Mouse (Mus musculus): ENCODE measurements around the gene Auts2.

The Auts2 gene

GRCm38 (mm10) chr5:131654206-131654605, 888.9 kb downstream of the Auts2 start:
- DNase-seq (ENCODE audit: low spot score): no peak

GRCm38 (mm10) chr5:131650381-131650891, 892.7 kb downstream of the Auts2 start:
- DNase-seq (ENCODE audit: low spot score): no peak

DNA sequence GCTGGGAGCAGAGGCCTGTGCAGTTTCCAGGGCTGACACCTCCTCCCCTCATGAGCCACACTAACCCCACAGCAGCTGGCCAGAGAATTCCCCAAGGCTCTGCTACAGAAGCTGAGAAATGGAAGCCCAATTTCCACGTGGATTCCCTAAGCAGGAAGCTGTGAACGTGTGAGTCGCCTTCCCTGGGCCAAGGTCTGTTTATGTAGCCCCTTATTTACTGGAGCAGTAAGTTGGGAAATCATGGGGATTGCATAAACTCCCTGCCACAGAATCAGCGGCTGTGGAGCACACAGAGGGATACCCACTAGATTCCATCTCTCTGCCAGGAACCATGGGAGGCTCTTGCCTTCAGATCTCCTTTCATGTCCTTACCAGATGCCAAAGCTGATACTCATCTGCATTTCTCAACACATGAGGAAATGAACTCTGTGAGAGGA, 895.4 kb downstream of the Auts2 start:
- no peak for DNase-seq (ENCODE audit: low spot score)

- DNase-seq (ENCODE audit: low spot score): no peak
Measured at GRCm38 (mm10) chr5:131647104-131647682, 896.0 kb downstream of the Auts2 start.

GRCm38 (mm10) chr5:131646192-131646775, 896.9 kb downstream of the Auts2 start:
- DNase-seq (ENCODE audit: low spot score): no peak

DNA sequence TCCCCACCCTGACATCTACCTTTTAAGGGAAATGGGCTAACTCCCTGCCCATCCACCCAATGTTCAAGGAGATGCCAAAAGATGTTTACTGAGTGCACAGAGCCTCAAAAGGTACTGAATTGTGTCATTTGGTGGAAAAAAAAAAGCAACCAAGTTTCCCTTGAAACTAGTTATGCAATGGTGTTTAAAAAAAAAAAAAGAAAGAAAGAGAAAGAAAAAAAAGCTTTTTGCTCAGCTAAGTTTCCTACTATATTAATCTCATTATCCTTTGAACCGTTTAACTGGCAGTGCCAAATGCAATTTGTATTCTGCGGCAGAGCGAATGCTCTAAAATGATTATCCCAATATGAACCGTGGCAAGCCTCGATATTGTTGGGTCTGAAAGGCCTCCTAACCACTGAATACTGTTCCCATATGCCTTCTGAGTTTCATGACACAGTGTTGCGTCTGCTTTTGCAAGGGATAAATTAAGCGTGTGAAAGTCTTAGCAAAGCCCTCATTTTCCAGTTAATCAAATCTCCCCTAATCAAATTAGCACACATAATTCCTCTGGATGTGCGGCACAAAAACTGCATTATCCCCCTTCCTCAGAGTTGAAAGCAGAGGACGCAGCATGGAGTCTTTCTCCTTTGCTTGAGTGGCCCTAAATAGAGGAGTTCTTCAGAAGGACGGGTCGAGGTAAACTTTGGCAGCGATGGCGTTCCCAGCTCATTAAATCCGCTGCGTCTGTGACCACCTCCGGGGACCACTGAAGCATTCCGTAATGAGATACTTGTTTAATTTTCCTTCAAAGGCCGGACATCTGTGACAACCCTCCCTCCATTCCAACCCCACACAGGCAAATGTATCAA, 897.6 kb downstream of the Auts2 start:
- no peak for DNase-seq (ENCODE audit: low spot score)

DNA sequence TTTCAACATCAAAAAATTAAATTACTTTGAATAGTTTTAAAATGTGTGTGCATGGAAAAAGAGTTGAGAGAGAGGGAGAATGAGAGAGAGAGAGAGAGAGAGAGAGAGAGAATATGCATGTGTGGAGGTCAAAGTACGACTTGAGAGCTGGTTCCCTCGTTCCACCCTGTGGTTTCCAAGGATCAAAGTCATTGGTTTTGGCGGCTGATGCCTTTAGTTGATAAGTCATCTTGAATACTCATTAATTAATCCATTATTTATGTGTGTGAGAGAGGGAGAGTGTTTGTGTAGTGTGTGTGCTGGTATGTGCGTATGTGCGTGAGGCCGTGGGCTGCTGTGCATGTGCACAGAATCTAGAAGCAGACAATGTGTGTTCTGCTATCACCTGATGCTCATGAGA, 898.8 kb downstream of the Auts2 start:
- DNase-seq (ENCODE audit: low spot score): no peak

- no peak for DNase-seq (ENCODE audit: low spot score)
Measured at GRCm38 (mm10) chr5:131643176-131644174, 899.7 kb downstream of the Auts2 start.

- DNase-seq (ENCODE audit: low spot score): no peak
Measured at GRCm38 (mm10) chr5:131642752-131643151, 900.4 kb downstream of the Auts2 start.

DNA sequence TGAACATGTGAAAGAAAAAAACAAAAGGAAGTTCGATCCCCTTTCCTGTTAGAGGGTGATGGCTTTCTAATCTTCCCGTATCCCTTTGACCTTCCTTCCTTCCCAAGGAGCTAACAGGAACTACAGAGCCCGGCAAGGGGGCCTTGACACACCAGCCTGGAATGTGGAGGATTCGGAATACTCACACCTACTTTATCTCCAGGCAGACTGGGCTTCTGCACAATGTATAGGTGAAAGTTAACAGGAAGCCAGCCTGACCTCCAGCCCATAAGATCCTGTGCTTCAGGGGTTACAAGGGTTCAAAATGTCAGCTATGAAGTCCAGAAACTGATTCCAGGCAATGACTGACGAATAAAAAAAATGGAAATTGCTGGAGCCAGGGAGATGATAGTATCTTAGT, 906.7 kb downstream of the Auts2 start:
- no peak for DNase-seq (ENCODE audit: low spot score)

- DNase-seq (ENCODE audit: low spot score): no peak
Measured at GRCm38 (mm10) chr5:131634731-131635130, 908.4 kb downstream of the Auts2 start.

DNA sequence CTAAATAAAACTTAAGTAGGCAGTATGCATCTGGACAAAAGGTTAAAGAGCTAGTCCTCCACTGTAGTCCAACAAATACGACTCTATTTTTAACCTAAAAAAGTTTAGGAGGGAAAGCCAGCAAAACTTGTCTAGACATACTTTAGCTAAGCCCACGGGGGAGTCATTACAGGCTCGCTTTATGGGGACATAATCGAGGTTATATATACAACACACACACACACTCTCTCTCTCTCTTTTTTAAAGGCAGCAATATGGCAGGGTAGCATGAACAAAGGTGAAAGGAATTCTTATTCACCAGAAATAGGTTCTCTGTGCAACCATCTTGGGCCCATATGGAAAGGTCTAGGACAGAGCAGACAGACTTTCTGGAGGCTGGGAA, 911.2 kb downstream of the Auts2 start:
- no peak for DNase-seq (ENCODE audit: low spot score)

DNA sequence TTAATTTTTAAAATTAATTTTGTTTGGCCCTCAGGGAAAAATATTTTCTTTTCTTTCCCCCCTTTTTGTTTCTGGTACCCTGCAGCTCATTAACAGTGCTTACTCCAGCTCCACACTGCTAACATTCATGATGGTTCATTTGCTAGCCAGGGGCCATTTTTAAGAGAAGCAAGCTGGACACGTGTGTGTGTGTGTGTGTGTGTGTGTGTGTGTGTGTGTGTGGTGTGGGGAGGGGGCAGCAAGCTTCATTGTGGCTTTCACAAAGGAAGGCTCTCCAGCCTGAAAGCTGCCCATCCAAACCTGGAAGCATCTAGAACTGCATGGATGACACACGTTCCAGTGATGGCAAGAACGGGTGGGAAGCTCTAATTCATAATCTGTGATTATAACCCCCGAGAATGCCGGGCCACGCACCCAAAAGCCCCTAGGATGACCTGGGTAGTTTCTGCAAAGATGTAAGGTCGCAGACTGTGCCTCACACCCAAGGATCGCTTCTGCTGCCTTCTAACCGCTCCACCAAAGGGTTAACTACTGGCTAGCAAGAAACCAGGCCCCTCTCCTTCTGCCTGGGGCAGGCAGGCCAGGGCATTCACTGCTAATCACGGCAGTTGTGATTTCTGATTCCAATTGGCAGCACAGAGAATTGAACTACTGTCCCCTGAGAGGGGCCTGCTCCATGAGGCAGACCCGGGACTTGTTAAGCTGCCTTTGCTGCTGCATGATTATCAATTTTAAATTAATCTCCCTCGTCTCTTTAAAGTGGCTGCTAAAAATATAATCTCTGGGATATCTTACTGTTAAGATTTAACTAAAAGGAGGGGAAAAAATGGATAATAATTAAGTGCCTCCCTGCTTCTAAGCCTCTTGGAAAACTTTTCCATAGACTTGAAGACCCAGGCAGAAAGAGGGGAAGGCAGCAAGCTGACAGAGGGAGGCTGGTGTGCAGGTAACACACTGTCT, 911.8 kb downstream of the Auts2 start:
- DNase-seq (ENCODE audit: low spot score): no peak

GRCm38 (mm10) chr5:131630577-131630976, 912.6 kb downstream of the Auts2 start:
- DNase-seq (ENCODE audit: low spot score): no peak

- no peak for DNase-seq (ENCODE audit: low spot score)
Measured at GRCm38 (mm10) chr5:131616113-131616876, 926.8 kb downstream of the Auts2 start.

GRCm38 (mm10) chr5:131614238-131614637, 928.9 kb downstream of the Auts2 start:
- no peak for DNase-seq (ENCODE audit: low spot score)

GRCm38 (mm10) chr5:131613301-131613700, 929.8 kb downstream of the Auts2 start:
- no peak for DNase-seq (ENCODE audit: low spot score)

GRCm38 (mm10) chr5:131610702-131611101, 932.4 kb downstream of the Auts2 start:
- DNase-seq (ENCODE audit: low spot score): no peak

DNA sequence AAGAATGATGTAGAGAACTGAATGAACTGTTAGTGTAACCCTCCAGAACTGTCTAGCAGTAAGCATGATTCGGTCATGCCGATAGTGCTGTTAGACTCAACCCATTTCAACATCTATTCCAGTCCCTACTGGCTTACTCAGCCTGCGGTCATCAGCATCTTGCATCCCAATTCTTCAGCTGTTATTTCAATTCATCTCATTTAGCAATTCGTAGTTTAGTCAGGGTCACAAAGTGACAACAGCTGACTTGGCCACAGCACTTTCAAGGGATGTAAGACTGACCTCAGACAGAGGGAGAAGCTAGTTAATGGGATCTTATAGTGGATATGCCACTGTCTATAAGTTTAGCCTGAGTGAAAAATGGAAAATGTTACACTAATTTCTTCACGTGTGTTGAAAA, 936.4 kb downstream of the Auts2 start:
- no peak for DNase-seq (ENCODE audit: low spot score)
